Mouse (Mus musculus) lung, postnatal 14 days (tissue): ENCODE measurements around the gene Csad.

Experiments used
- DNase-seq: peaks from one replicate; pipeline ENCODE4 v3.0.0; 2021

Gene Csad

DNA sequence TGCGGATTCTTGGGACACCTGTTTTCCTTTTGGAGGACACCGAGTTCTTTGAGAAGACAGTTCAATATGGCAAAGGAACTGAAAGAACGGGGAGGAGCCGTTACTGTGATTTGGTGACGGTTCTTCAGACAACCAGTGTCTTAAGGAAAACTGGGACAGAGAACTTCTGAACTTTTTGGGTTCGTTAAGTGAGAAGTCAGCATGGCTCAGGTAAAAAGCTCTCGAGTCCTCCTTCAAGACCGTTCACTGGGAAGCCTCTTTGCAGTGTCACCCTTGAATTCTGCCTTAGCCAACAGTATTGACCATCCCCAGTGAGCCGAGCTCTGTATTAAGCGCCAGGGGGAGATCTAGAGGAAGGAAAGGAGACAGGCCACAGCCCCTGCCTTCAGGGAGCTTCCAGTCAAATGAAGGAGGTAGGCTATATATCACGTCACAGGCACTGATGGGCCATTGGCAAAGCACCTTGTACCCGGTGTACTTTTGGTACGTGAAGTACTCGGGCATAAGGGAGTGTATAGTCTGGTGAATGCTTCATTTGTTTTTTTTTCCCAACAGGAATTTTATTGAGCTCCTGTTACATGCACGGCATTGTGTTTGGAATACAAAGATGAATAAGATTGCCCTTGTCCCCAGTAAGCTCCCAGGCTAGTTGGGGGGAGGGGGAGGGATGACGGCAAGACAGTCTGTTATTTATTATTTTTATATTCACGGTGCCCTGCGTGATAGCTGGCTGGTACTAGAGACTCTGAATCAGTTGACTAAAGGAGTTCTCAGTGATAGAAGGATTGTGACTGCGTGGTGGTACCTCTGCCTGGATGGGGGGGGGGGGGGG, at the start of gene Csad:
Csad (minus strand) TSS at position 51 of the 832 bp plus-strand sequence.
- no peak for DNase-seq

GRCm38 (mm10) chr15:102250521-102250920, 46.0 kb upstream of the Csad start:
- DNase-seq = no peak

DNA sequence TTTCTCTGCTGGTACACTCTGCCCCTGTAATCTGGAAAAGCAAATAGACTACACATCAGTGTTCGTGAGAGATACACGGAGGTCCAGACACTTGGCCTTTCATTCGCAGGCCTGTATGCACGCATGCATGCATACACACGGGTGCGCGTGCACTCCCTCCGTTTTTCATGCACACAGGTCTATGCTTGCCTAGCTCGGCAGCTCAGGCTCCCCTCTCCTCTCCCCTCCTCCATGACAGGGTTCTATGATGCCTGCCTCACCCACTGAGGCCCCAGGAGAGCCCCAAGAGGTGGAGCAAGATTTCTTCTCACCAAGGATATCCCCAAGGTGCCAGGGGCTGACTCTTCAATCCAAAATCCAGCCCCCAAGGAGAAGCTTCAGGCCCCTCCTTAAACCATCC, 45.4 kb upstream of the Csad start:
- DNase-seq = no peak

- DNase-seq = peak; percentile 60
Measured at GRCm38 (mm10) chr15:102249251-102249691, 44.7 kb upstream of the Csad start.

- DNase-seq = no peak
Measured at GRCm38 (mm10) chr15:102248812-102249191, 44.3 kb upstream of the Csad start.

GRCm38 (mm10) chr15:102248131-102248811, 43.7 kb upstream of the Csad start:
- no peak for DNase-seq

DNA sequence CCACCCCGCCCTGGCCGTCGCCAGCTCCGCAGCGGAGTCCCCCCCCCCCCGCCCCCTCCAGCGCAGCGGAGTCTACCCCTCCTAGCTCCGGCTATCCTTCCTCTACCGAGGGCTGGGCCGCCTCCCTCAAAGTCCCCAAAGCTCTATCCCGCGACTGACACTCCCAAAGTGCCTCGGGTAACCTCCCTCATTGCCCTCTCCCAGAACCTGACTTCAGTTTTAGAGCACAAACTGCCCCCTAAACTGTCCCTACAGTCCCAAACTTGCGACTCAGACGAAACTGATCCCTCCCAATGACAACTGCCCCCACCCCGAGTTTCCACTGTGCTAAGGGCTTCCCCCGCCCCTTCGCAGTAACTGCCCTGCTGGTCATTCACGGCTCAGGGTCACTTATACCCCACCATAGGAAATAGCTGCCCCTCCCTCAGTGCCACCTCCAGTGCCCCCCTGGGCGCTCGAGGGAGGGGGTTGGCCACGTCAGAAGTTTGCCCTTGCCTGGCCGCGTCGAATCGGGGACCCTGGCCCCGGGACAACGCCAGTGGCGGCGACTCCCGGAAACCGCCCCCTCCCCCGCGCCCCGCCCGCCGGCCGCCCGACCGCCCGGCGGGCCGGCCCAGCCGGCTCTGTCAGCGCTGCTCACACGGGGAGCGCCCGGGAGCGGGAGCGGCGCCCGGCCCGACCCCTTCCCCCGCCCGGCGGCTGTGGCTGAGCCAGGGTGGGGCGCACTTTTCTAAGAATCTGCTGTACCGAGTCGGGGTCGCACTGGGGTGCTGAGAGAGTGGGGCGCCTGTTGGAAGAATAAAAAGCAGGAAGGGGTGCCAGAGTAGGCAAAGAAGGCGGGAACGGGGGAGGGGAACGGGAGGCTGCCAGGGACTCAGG, 43.0 kb upstream of the Csad start:
- peak; percentile 81 for DNase-seq

- DNase-seq = peak; percentile 97
Measured at GRCm38 (mm10) chr15:102246866-102247251, 42.3 kb upstream of the Csad start.

DNA sequence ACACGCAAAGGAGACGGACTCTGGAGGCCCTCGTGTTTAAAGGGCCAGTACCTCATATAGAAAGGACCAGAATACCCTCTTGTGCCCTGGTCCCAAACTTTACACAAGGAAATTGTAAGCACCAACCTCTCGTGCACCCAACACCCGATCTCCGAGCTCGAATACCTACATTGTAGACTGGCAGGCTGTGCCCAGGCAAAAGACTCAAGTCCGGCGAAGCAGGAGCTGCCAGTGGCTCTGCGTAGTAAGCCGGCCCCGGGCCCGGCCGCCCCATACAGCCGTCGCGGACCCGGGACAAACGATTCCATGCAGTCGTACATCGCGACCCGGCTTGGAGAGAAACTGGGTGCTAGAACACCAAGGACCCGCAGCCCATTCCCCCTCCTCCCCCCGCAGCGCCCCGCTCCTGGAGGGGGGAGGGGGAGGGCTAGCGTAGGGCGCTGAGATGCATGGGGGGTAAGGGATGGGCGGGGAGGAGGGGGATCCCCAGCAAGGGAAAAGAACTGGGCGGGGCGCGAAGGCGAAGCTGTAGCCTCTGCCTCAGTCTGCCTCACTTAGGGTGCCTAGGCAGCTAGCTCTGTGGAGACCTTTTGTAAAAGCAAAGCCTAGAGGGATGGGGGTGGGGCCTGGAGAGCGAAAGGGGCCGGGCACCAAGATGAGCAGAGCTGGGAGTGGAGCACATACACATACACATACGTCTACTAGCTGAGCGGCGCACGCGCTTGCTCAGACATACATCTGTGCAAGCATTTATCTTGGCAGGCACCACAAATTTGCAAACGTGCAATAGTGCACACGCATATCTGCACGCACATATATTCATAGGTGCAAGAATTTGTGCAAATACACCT, 41.6 kb upstream of the Csad start:
- peak; percentile 82 for DNase-seq

GRCm38 (mm10) chr15:102245461-102245881, 40.9 kb upstream of the Csad start:
- no peak for DNase-seq

DNA sequence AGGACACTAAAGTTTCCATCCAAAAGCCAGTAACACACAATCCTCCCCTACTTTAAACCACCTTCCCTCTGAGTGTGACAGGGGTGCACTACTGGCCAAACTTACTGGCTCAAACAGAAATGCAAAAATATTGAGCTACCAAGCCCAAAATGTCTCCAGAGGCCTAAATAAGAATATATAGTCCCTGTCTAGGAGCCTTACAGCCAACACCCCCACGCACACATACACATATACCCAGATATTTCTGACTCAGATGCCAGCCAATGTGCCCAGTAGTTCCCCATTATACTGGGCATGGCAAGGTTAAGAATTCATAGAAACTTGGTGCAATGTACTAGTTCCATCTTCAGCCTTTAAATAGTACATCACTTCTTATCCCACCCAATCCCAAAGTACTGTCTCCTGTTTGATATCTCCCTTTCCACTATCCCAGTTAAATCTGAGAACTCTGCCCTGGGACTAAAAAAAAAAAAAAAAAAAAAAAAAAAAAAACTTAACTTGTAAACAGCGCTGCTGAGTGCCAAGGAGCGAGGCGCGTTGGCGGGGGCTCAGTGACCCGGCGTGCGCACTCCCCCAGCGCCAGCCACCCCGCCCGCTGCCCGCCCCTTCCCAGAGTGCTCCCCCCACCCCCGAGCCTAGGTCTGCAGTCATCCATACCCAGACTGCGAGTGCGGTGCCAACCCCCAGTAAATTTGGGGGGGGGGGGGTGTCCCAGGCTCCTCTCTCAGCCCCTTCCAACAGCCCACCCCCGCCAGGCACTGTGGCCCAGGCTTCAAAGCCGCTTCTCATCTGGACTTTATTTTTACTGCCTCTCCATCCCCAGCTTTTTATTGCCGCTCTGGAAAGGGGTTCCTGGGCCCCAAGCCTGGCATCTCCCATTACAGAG, 40.0 kb upstream of the Csad start:
- DNase-seq = peak; percentile 49

GRCm38 (mm10) chr15:102243229-102244190, 39.0 kb upstream of the Csad start:
- peak; percentile 87 for DNase-seq

GRCm38 (mm10) chr15:102242404-102243228, 38.1 kb upstream of the Csad start:
- DNase-seq = no peak

DNA sequence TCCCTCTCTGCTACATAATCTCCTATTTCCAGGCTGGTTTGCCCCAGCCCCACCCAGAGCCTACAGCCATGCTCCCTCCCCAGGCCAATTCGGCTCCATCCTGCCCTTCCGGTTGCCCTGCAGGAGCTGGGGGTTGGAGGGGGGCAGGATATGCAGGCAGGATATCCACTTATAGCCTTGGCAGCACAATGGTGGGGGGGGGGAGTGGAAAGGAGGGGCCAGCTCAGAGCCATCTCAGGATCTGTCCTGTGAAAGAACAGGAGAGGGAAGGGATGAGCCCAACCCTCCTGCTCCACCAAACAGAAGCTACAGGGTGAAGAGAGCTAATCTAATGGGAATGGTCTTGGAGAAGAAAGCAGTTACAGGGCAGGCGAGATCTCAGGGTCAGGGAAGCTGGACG, 36.1 kb upstream of the Csad start:
- DNase-seq = peak; percentile 67

GRCm38 (mm10) chr15:102239851-102240250, 35.3 kb upstream of the Csad start:
- no peak for DNase-seq

GRCm38 (mm10) chr15:102239260-102239590, 34.7 kb upstream of the Csad start:
- peak; percentile 89 for DNase-seq

GRCm38 (mm10) chr15:102238543-102239259, 34.2 kb upstream of the Csad start:
- DNase-seq = no peak

GRCm38 (mm10) chr15:102235371-102236027, 31.0 kb upstream of the Csad start:
- DNase-seq = peak; percentile 35
